Mouse (Mus musculus) intestine, embryonic 14.5 days (tissue): ENCODE measurements around the gene Pnpo. TPM values are rescaled to one million over a fixed set of nuclear protein-coding genes. Genes with fewer than 3 reads are reported as not detected.

Experiments
- ATAC-seq: fragments of 200-750 bp; cut with Nextera tagmentation; replicated peaks from 2 replicates; pipeline ENCODE4 v1.8.0; 2017; ENCODE audit warnings: low read depth, moderate number of reproducible peaks, moderate TSS enrichment, moderate library complexity; ENCODE audit not compliant: low FRiP score, low TSS enrichment
- DNase-seq: peaks from one replicate; pipeline ENCODE4 v3.0.0-alpha.2; 2018; ENCODE audit warnings: low spot score
- H3K27ac ChIP-seq: fragments of 300-500 bp; sonication (generic); 2 replicates; pipeline ENCODE4 v1.5.1; 2014; ENCODE audit warnings: low read depth, mild to moderate bottlenecking, control low read depth
- H3K27me3 ChIP-seq: fragments of 300-500 bp; sonication (generic); replicated peaks from 2 replicates; pipeline ENCODE4 v1.6.1; 2014; ENCODE audit warnings: low read length, control low read depth; ENCODE audit not compliant: control insufficient read depth, insufficient read depth
- H3K36me3 ChIP-seq: fragments of 300-500 bp; sonication (generic); 2 replicates; pipeline ENCODE4 v1.6.1; 2014; ENCODE audit warnings: low read length, control low read depth; ENCODE audit not compliant: control insufficient read depth, insufficient read depth
- H3K4me1 ChIP-seq: fragments of 300-500 bp; sonication (generic); replicated peaks from 2 replicates; pipeline ENCODE4 v1.6.1; 2014; ENCODE audit warnings: low read length, control low read depth, mixed read lengths; ENCODE audit not compliant: control insufficient read depth, insufficient read depth
- H3K4me2 ChIP-seq: fragments of 300-500 bp; sonication (generic); 2 replicates; pipeline ENCODE4 v1.6.1; 2014; ENCODE audit warnings: low read length
- H3K4me3 ChIP-seq: fragments of 300-500 bp; sonication (generic); 2 replicates; pipeline ENCODE4 v1.5.1; 2014; ENCODE audit warnings: low read depth, low read length, control low read depth, mixed read lengths
- H3K9ac ChIP-seq: fragments of 300-500 bp; sonication (generic); 2 replicates; pipeline ENCODE4 v1.6.1; 2014; ENCODE audit warnings: mild to moderate bottlenecking, low read length
- H3K9me3 ChIP-seq: fragments of 300-500 bp; sonication (generic); 2 replicates; pipeline ENCODE4 v1.6.1; 2016; ENCODE audit warnings: low read length, control low read depth; ENCODE audit not compliant: control insufficient read depth
- WGBS: fragments of 180-500 bp; shearing (Covaris S2); extraction: QIAGEN DNeasy Blood & Tissue Kit; methylation state at CpG from one replicate; pipeline ENCODE4 v1.1.7; 2014; 5-methylcytosine and 5-hydroxymethylcytosine counted together
- polyA plus RNA-seq: library from polyadenylated mRNA; unstranded; fragments of >200 nt; fragmentation: Nextera tagmentation; extraction: Ambion mirVana; gene quantifications from 2 replicates; pipeline ENCODE4 v1.2.1, GENCODE M21; 2014

Pnpo gene
- polyA plus RNA-seq, 1 experiment from 2014 or later, result 44.1 TPM

DNA sequence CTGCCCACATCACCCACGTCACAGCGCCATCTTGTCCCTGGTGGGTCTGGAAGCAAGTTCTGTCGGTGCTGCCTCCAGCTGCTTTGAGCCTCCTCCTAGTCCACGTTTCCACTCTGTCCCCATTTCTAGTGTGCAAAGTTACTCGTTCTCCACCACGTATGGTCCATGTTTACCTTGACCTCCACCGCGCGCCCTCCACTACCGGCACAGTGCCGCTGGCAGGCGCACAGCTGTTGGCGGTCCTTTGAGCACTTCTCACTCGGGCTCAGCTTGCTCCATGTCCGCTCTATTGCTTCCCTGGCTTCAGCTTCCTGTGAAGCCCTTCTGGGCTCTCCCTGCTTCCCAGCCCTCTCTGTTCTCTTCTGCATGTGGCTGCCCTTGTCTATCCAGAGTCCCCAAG is 37.7 kb upstream of the Pnpo start:
- no peak overlapping the region for H3K4me3 ChIP-seq
- no peak overlapping the region for H3K27ac ChIP-seq
- H3K4me1 ChIP-seq, result peaks cover 6% of the 10 kb centered on the region
- no peak overlapping the region for H3K9ac ChIP-seq
- DNase-seq (no peak), ATAC-seq (no peak)
- 67% methylated on average over 15 of the region's 15 CpGs for WGBS
- 0 out of 2 replicates have a peak, but pooled peaks cover 7% of the 10 kb centered on the region for H3K27me3 ChIP-seq
- no peak overlapping the region for H3K4me2 ChIP-seq
- H3K9me3 ChIP-seq, result no peaks in the 10 kb centered on the region
- no peaks in the 10 kb centered on the region for H3K36me3 ChIP-seq

DNA sequence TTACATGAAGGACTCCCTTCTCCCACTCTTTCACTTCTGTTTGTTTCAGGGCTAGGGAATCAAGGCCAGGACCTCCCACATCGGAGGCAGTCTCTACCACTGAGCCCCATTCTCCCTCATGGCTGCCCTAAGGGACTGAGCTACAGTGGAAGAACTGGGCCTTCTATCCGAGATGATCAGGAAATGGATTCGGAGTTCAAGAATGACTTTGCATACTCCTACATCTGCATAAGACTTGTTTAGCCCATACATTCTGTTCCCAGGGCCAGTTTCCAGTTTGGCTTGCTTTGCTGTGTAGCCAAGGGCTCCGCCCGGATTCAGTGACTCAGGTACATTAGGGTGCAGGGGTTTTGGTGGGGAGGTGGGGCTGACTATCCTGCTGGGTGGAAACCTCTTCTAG is 36.2 kb upstream of the Pnpo start:
- WGBS, result 82% methylated on average over 5 of the region's 5 CpGs
- Histone ChIP-seq H3K9me3 (no peaks in the 10 kb centered on the region), H3K36me3 (no peaks in the 10 kb centered on the region), H3K4me2 (no peak overlapping the region), H3K4me3 (no peak overlapping the region), H3K9ac (no peak overlapping the region), H3K4me1 (peaks cover 15% of the 10 kb centered on the region), H3K27ac (no peak overlapping the region), H3K27me3 (0 out of 2 replicates have a peak, but pooled peaks cover 4% of the 10 kb centered on the region)
- ATAC-seq (no peak), DNase-seq (no peak)

DNA sequence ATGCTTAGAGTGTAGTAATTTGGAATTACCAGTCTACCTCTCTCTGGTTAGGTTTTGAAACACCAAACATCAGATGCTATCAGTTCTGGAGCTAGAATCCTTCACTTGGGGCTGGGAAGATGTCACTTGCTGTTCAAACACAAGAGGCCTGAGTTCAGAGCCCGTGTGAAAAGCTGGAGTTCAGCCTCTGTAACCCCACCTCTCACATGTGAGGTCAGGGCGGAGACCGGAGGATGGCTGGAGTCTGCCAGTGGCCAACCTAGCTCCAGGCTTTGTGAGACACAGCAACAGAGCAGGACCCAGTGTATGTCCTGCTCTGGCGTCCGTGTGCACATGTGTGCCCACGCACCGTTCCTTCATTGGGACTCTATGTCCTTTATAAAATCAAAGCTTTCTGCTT is 35.5 kb upstream of the Pnpo start:
- Histone ChIP-seq H3K36me3 (no peaks in the 10 kb centered on the region), H3K4me2 (no peak overlapping the region), H3K4me1 (peaks cover 15% of the 10 kb centered on the region), H3K9me3 (no peaks in the 10 kb centered on the region), H3K9ac (no peak overlapping the region), H3K27ac (no peak overlapping the region), H3K27me3 (0 out of 2 replicates have a peak, but pooled peaks cover 3% of the 10 kb centered on the region), H3K4me3 (no peak overlapping the region)
- ATAC-seq (no peak), DNase-seq (no peak)
- WGBS, result 80% methylated on average over 7 of the region's 7 CpGs

DNA sequence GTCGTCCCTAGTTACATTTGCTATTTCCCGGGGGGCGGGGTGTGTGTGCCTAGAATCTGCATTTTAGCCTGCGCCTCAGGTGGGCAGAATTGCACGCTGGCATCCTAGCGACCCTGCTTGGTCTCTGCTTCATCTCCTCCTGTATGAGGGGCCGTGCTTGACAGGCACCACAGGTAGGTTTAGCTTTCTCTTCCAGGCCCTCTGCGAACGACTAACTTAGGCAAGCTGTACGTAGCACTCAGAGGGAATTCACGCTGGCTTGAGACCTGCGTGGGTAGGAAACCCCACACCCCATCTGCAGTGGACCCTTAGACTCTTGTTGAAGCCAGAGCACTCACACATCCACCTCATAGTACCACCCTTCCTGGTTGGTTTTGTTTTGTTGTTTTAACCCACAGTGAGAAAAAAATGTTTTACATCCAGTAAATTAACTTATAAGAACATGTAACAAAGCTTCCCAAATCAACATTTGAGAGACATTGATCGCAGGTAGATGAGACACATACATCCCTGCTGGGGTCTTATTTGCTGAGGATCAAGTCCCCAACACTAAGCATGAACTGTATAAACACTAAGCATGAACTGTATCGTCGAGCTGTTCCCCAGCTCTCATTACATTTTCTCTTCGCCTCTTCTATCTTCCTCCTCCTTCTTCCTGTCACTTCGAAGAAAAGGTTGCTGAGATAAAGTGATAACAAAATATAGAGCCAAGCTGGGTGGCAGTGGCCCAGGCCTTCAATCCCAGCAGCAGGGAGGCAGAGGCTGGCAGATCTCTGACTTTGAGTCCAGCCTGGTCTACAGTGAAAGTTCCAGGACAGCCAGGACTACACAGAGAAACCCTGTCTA is 34.8 kb upstream of the Pnpo start:
- ATAC-seq (no peak), DNase-seq (no peak)
- no peaks in the 10 kb centered on the region for H3K36me3 ChIP-seq
- H3K4me1 ChIP-seq, result peaks cover 15% of the 10 kb centered on the region
- peak overlapping the region; percentile 58 for H3K9ac ChIP-seq
- H3K9me3 ChIP-seq, result no peaks in the 10 kb centered on the region
- H3K4me2 ChIP-seq, result peak overlapping the region; percentile 84
- 30% methylated on average over 17 of the region's 17 CpGs for WGBS
- peak overlapping the region; percentile 74 for H3K27ac ChIP-seq
- peak overlapping the region; percentile 55 for H3K4me3 ChIP-seq
- H3K27me3 ChIP-seq, result no peaks in the 10 kb centered on the region

DNA sequence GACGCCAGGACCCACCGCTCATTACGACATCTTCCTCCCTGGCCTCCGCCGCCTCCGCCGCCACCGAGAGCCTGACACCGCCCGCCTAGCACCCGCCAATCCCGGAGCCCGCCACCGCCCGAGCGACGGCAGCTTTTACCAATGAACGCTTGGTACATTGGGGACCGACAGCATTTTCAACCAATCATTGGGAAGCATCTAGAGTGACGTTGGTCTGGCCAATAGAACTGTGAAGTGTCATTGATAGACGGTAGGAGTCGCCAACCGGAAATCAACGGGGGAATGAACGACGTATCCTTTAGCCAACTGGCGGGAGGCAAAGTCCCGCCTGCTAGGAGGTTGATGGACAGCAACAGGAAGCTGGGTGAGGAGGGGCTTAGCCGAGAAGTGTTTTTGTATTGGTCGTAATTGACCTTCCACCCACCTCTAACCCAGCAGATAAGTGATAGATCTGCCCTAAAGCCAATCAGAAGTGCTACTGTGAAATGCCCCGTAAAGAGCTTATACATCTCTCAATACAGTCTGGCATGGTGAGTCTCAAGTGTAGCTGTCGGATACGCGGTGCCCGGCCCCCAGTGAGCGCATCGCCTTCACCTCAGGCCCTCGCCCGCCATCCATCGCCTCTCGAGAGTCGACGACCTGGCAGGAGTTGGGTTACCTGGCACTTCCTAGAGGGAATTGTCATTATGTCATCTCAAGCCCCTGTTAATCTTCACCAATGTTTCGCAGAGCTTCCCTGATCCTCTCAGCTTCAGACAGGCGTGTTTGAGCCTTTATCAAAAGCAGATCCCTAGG is 34.0 kb upstream of the Pnpo start:
- under 1% methylated on average over 45 of the region's 45 CpGs for WGBS
- Histone ChIP-seq H3K9me3 (no peaks in the 10 kb centered on the region), H3K4me3 (peak overlapping the region; percentile 95), H3K9ac (peak overlapping the region; percentile 92), H3K4me1 (peaks cover 15% of the 10 kb centered on the region), H3K27ac (peak overlapping the region; percentile 95), H3K27me3 (no peaks in the 10 kb centered on the region), H3K4me2 (peak overlapping the region; percentile 84), H3K36me3 (no peaks in the 10 kb centered on the region)
- DNase-seq (peak; percentile 98), ATAC-seq (peak; percentile 95)

DNA sequence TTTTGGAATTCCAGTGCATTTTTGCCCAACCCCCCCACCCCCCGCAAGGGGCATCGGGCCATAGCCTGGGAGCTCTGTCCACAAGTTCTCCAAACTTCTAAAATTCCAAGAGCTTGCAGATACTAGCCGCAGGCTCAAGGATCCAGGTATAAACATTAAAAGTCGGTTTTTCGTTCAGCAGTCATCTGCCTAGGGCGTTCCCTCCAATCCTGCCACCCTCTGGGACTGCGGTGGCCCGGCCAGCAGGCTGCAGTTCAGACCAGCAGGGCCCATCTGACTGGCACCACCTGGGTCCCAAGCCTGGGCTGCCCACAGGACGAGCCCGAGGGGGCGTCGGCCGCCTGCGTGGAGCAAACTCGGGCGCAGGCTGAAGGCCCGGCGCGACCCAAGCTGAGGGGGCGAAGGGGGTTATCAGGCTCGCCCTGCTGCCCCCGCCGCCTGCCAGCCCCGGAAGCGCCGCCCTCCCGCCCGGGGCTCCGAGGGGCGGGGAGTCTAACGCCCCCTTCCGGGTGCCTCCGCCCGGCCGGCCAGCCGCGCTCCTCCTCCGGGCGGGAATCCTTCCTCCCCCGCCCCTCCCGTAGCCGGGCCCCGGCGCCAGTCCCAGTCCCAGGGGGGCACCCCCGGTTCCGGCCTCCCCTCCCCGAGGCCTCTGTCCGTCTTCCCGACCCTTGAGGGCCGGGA is 33.3 kb upstream of the Pnpo start:
- peak; percentile 76 for ATAC-seq
- H3K9me3 ChIP-seq, result no peaks in the 10 kb centered on the region
- WGBS, result under 1% methylated on average over 44 of the region's 50 CpGs

DNA sequence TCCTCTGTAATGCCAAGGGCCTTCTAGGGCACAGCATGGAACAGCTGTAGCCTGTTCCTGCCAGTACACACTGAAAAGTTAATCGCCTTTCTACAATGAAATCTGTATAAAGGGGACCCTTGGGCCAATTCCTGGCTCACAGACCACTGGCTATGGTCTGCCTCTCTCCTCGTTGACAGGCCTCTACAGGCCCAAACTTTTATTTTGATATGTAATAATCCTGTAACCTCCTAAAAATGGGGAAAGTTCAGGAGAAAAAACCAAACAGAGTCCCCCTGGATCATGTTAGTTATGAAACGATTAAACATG is 32.5 kb upstream of the Pnpo start:
- no peak for DNase-seq
- 47% methylated on average over 3 of the region's 3 CpGs for WGBS

More for the DNA sequence above, 33.3 kb upstream of the Pnpo start:
- no peak for DNase-seq
- Histone ChIP-seq H3K4me3 (peak overlapping the region; percentile 95), H3K4me1 (peaks cover 15% of the 10 kb centered on the region), H3K4me2 (peak overlapping the region; percentile 79), H3K9ac (peak overlapping the region; percentile 92), H3K36me3 (no peaks in the 10 kb centered on the region), H3K27me3 (no peaks in the 10 kb centered on the region), H3K27ac (peak overlapping the region; percentile 95)

DNA sequence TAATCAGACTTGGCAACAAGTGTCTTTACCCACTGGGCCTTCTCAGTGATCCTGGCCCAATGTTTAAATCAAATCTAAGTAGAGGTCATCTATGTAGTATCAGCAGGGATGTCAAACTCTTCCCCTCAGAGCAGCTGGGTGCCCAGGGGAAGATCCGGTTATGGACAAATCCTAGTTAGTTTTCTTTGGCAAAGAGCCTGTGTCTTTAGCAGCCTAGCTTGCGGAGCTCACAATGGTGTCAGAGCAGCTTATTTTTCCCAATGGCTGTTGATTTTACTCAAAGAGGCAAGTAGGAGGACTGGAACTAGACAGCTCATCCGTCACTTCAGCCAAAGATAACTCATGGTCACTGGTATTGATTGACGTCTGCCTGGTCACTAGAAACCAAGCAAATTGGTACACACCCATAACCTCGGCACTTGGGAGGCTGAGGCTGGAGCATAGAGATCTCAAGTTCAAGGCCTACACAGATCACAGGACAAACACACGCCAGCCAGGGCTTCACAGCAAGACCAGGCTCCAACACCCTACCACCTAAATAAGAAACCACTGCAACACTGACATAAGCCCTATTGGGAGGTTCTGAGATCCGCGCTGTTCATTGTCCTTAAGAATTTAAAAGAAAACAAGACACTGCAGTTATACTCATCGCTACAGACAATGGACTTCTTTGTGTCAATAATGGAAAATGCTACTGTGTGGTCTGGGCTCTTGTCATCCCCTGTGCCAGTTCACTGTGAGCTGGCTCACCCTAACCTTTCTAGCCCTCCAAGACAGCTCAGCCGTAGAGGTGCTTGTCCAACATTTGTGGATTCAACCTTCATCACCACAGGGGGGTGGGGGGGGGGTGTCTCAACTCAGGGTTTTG is 32.0 kb upstream of the Pnpo start:
- DNase-seq (no peak), ATAC-seq (no peak)
- H3K9me3 ChIP-seq, result no peaks in the 10 kb centered on the region
- H3K36me3 ChIP-seq, result no peaks in the 10 kb centered on the region
- H3K9ac ChIP-seq, result peak overlapping the region; percentile 92; the same call in 1 of the 2 replicates
- H3K4me2 ChIP-seq, result peak overlapping the region; percentile 79
- H3K4me3 ChIP-seq, result no peak overlapping the region; the same call in 1 of the 2 replicates
- H3K27ac ChIP-seq, result no peak overlapping the region
- no peaks in the 10 kb centered on the region for H3K27me3 ChIP-seq
- H3K4me1 ChIP-seq, result peaks cover 15% of the 10 kb centered on the region
- 86% methylated on average over 10 of the region's 10 CpGs for WGBS

More for the DNA sequence above, 32.5 kb upstream of the Pnpo start:
- H3K27ac ChIP-seq, result peak overlapping the region; percentile 95
- peak overlapping the region; percentile 79 for H3K4me2 ChIP-seq
- H3K4me1 ChIP-seq, result peaks cover 15% of the 10 kb centered on the region
- H3K9ac ChIP-seq, result peak overlapping the region; percentile 92
- ATAC-seq, result no peak
- no peaks in the 10 kb centered on the region for H3K27me3 ChIP-seq
- no peaks in the 10 kb centered on the region for H3K36me3 ChIP-seq
- H3K4me3 ChIP-seq, result peak overlapping the region; percentile 95
- no peaks in the 10 kb centered on the region for H3K9me3 ChIP-seq
